Mouse (Mus musculus) mouse embryonic stem cell (cell line): ENCODE results near the gene Ciao2a.

ENCODE experiments used
- in situ Hi-C, 2 experiments: fragments of 300-500 bp; cut with MboI; formaldehyde crosslinking; loops; 1 replicate in 1 of 2; 3 replicates in 1 of 2; pipeline ENCODE4 v1.14.3; 2019 to 2020; ENCODE audit warnings: low sequenced_read_pairs in 2 of 2, low pct_unique_long_range_greater_than_20kb in 1 of 2, mixed read lengths in 1 of 2; ENCODE audit not compliant: unreplicated experiment in 1 of 2

The Ciao2a gene

GRCm38 (mm10) chr9:66153594-66153993 is 27.2 kb downstream of the Ciao2a start:
- in situ Hi-C loops = no loop called here

- in situ Hi-C loops = no loop called here
These were observed 27.6 kb downstream of the Ciao2a start for GRCm38 (mm10) chr9:66154013-66154412.

GRCm38 (mm10) chr9:66155534-66155933 is 29.1 kb downstream of the Ciao2a start:
- in situ Hi-C loops = no loop called here

GRCm38 (mm10) chr9:66157958-66158830 is 31.8 kb downstream of the Ciao2a start, which contains the start of gene Dapk2:
TSS of gene Dapk2 (plus strand) at chr9:66158223.
- in situ Hi-C loops = no loop called here

- in situ Hi-C loops = no loop called here
These were observed 32.5 kb downstream of the Ciao2a start for GRCm38 (mm10) chr9:66158885-66159430.

- in situ Hi-C loops = no loop called here
These were observed 33.7 kb downstream of the Ciao2a start for GRCm38 (mm10) chr9:66160155-66160554.

GRCm38 (mm10) chr9:66162995-66163394 is 36.6 kb downstream of the Ciao2a start:
- in situ Hi-C loops = no loop called here

- in situ Hi-C loops = no loop called here
These were observed 40.8 kb downstream of the Ciao2a start for GRCm38 (mm10) chr9:66167222-66167621.

- in situ Hi-C loops = no loop called here
These were observed 41.8 kb downstream of the Ciao2a start for GRCm38 (mm10) chr9:66168233-66168632.

GRCm38 (mm10) chr9:66170506-66170905 is 44.1 kb downstream of the Ciao2a start:
- in situ Hi-C loops = no loop called here

- in situ Hi-C loops = no loop called here
These were observed 45.0 kb downstream of the Ciao2a start for GRCm38 (mm10) chr9:66171275-66171921.

GRCm38 (mm10) chr9:66173316-66173855 is 47.0 kb downstream of the Ciao2a start:
- in situ Hi-C loops = no loop called here

GRCm38 (mm10) chr9:66174985-66175384 is 48.6 kb downstream of the Ciao2a start:
- in situ Hi-C loops = no loop called here

GRCm38 (mm10) chr9:66177975-66178374 is 51.6 kb downstream of the Ciao2a start:
- in situ Hi-C loops = no loop called here

- in situ Hi-C loops = no loop called here
These were observed 53.4 kb downstream of the Ciao2a start for GRCm38 (mm10) chr9:66179795-66180194.

GRCm38 (mm10) chr9:66181126-66181825 is 54.9 kb downstream of the Ciao2a start:
- in situ Hi-C loops = no loop called here

- in situ Hi-C loops = no loop called here
These were observed 55.6 kb downstream of the Ciao2a start for GRCm38 (mm10) chr9:66181826-66182678.

GRCm38 (mm10) chr9:66182679-66182993 is 56.2 kb downstream of the Ciao2a start:
- in situ Hi-C loops = no loop called here
